ENCODE assay signal across 8 mouse cellular contexts in genomic region chr2:23068370-23068737, GRCm38 (mm10). TPM values are rescaled to one million over a fixed set of nuclear protein-coding genes. Genes with fewer than 3 reads are reported as not detected.
DNase-seq lines count a peak whose midpoint lies in the region; ATAC-seq and TF ChIP-seq lines count a peak whose summit lies in the region.

No protein-coding gene starts in this region.

- H3K9me3 ChIP-seq in lung, embryonic 15.5 days, result no peaks in the 10 kb centered on the region
- no peaks in the 10 kb centered on the region for H3K9me3 ChIP-seq in embryonic facial prominence, embryonic 12.5 days
- H3K9me3 ChIP-seq in hindbrain, postnatal 0 days (ENCODE audit: low read length), result no peaks in the 10 kb centered on the region
- no peaks in the 10 kb centered on the region for H3K9me3 ChIP-seq in midbrain, embryonic 13.5 days

- H3K4me3 ChIP-seq in lung, embryonic 15.5 days, result peak overlapping the region; percentile 62
- peak overlapping the region; percentile 70 for H3K4me3 ChIP-seq in embryonic facial prominence, embryonic 12.5 days
- H3K4me3 ChIP-seq in hindbrain, postnatal 0 days (ENCODE audit: low read length), result peak overlapping the region; percentile 54
- H3K4me3 ChIP-seq in midbrain, embryonic 13.5 days (replicated peaks), result peak overlapping the region; percentile 80

- peak overlapping the region; percentile 93 for H3K4me2 ChIP-seq in lung, embryonic 15.5 days
- peak overlapping the region; percentile 96 for H3K4me2 ChIP-seq in embryonic facial prominence, embryonic 12.5 days (replicated peaks)
- peak overlapping the region; percentile 90 for H3K4me2 ChIP-seq in hindbrain, postnatal 0 days (ENCODE audit: low read depth, low read length)
- peak overlapping the region; percentile 99 for H3K4me2 ChIP-seq in midbrain, embryonic 13.5 days (replicated peaks)

- DNase-seq in lung, postnatal 36 days, result no peak
- DNase-seq in hindbrain, postnatal 0 days (ENCODE audit: low spot score), result no peak
- DNase-seq in thymus, adult 18-20 months, result no peak
- no peak for DNase-seq in frontal cortex, postnatal 36 days (ENCODE audit: low spot score in 2 of 2)
- DNase-seq in layer of hippocampus, adult 8-10 months (ENCODE audit: low spot score in 2 of 2), result no peak

- H3K9ac ChIP-seq in lung, embryonic 15.5 days, result peak overlapping the region; percentile 78
- H3K9ac ChIP-seq in embryonic facial prominence, embryonic 12.5 days, result peak overlapping the region; percentile 78
- H3K9ac ChIP-seq in hindbrain, postnatal 0 days (replicated peaks; ENCODE audit: low read length), result peak overlapping the region; percentile 75
- peak overlapping the region; percentile 88 for H3K9ac ChIP-seq in midbrain, embryonic 13.5 days (replicated peaks)

- TF ChIP-seq CTCF in hindbrain, postnatal 0 days (IDR thresholded peaks at IDR 0.05; ENCODE audit: low read depth), result no peak

- peak; percentile 74 for ATAC-seq in lung, embryonic 15.5 days (ENCODE audit: borderline replicate concordance, extremely low read depth, low FRiP score, low TSS enrichment)
- ATAC-seq in embryonic facial prominence, embryonic 12.5 days (ENCODE audit: insufficient number of reproducible peaks, insufficient read depth, low FRiP score, low TSS enrichment), result peak; percentile 74
- peak; percentile 67 for ATAC-seq in hindbrain, postnatal 0 days
- peak; percentile 80 for ATAC-seq in midbrain, embryonic 13.5 days

- peak overlapping the region; percentile 93 for H3K27ac ChIP-seq in lung, embryonic 15.5 days
- peak overlapping the region; percentile 94 for H3K27ac ChIP-seq in embryonic facial prominence, embryonic 12.5 days
- H3K27ac ChIP-seq in hindbrain, postnatal 0 days, result peak overlapping the region; percentile 96
- peak overlapping the region; percentile 97 for H3K27ac ChIP-seq in midbrain, embryonic 13.5 days

- no peaks in the 10 kb centered on the region for H3K36me3 ChIP-seq in lung, embryonic 15.5 days
- no peaks in the 10 kb centered on the region for H3K36me3 ChIP-seq in embryonic facial prominence, embryonic 12.5 days
- H3K36me3 ChIP-seq in hindbrain, postnatal 0 days (ENCODE audit: insufficient read depth, low read length), result no peaks in the 10 kb centered on the region
- H3K36me3 ChIP-seq in midbrain, embryonic 13.5 days, result 0 out of 2 replicates have a peak, but pooled peaks cover 6% of the 10 kb centered on the region

- no peaks in the 10 kb centered on the region for H3K27me3 ChIP-seq in lung, embryonic 15.5 days
- no peaks in the 10 kb centered on the region for H3K27me3 ChIP-seq in embryonic facial prominence, embryonic 12.5 days
- H3K27me3 ChIP-seq in hindbrain, postnatal 0 days (ENCODE audit: insufficient read depth, low read length), result no peaks in the 10 kb centered on the region
- H3K27me3 ChIP-seq in midbrain, embryonic 13.5 days, result no peaks in the 10 kb centered on the region

- WGBS in lung, embryonic 15.5 days, result under 1% methylated on average over 21 of the region's 21 CpGs
- 0% methylated on average over 21 of the region's 21 CpGs for WGBS in embryonic facial prominence, embryonic 12.5 days
- whole genome bisulfite sequencing in hindbrain, postnatal 0 days, result 0% methylated on average over 21 of the region's 21 CpGs
- whole genome bisulfite sequencing in midbrain, embryonic 13.5 days, result under 1% methylated on average over 21 of the region's 21 CpGs

- H3K4me1 ChIP-seq in lung, embryonic 15.5 days, result no peaks in the 10 kb centered on the region
- H3K4me1 ChIP-seq in embryonic facial prominence, embryonic 12.5 days, result no peaks in the 10 kb centered on the region
- H3K4me1 ChIP-seq in hindbrain, postnatal 0 days (ENCODE audit: insufficient read depth, low read length), result no peaks in the 10 kb centered on the region
- peaks cover 19% of the 10 kb centered on the region for H3K4me1 ChIP-seq in midbrain, embryonic 13.5 days (replicated peaks)

RNA-seq across cellular contexts. Expression of gene Acbd5, which starts 0.4 kb away (rescaled TPM):
- polyA plus RNA-seq in lung, embryonic 15.5 days (2015; fragmentation: Nextera tagmentation; extraction: Ambion mirVana), result 30.2 and 30.7 TPM in 2 replicates
- 39.3 and 41.9 TPM in 2 replicates for polyA plus RNA-seq in embryonic facial prominence, embryonic 12.5 days (2016; fragmentation: Nextera tagmentation; extraction: Ambion mirVana)
- 29.7 and 30.1 TPM in 2 replicates for total RNA-seq in hindbrain, postnatal 0 days (2014; rRNA removed)
- polyA plus RNA-seq in hindbrain, postnatal 0 days (2015; fragmentation: Nextera tagmentation; extraction: Ambion mirVana), result 60.9 and 66.0 TPM in 2 replicates
- 80.1 and 81.0 TPM in 2 replicates for polyA plus RNA-seq in midbrain, embryonic 13.5 days (2015; fragmentation: Nextera tagmentation; extraction: Ambion mirVana)
- 10 to 100 TPM; 80.6 to 92.0 (median 89.1) TPM for total RNA-seq in layer of hippocampus, adult 8-10 months (2022)

RNA-seq across cellular contexts. Expression of gene Abi1, which starts 28.3 kb away (rescaled TPM):
- 47.1 and 50.6 TPM in 2 replicates for polyA plus RNA-seq in lung, embryonic 15.5 days (2015; fragmentation: Nextera tagmentation; extraction: Ambion mirVana)
- polyA plus RNA-seq in embryonic facial prominence, embryonic 12.5 days (2016; fragmentation: Nextera tagmentation; extraction: Ambion mirVana), result 42.3 and 44.4 TPM in 2 replicates
- 180 and 218 TPM in 2 replicates for total RNA-seq in hindbrain, postnatal 0 days (2014; rRNA removed)
- polyA plus RNA-seq in hindbrain, postnatal 0 days (2015; fragmentation: Nextera tagmentation; extraction: Ambion mirVana), result 60.4 and 64.9 TPM in 2 replicates
- 51.7 and 51.9 TPM in 2 replicates for polyA plus RNA-seq in midbrain, embryonic 13.5 days (2015; fragmentation: Nextera tagmentation; extraction: Ambion mirVana)
- total RNA-seq in layer of hippocampus, adult 8-10 months (2022), result 100 to 1,000 TPM; 181 to 208 (median 193) TPM
